Mouse (Mus musculus) B cell, adult 67 days (primary cell): Measurements from ENCODE around the gene Olfr1344. TPM values are rescaled to one million over a fixed set of nuclear protein-coding genes. Genes with fewer than 3 reads are reported as not detected.

Experiments
- total RNA-seq, 2 experiments: library from RNA; stranded (reverse); gene quantifications; 4 replicates each; pipeline ENCODE4 v1.2.4; 2023

The Olfr1344 gene
- not detected for total RNA-seq

DNA sequence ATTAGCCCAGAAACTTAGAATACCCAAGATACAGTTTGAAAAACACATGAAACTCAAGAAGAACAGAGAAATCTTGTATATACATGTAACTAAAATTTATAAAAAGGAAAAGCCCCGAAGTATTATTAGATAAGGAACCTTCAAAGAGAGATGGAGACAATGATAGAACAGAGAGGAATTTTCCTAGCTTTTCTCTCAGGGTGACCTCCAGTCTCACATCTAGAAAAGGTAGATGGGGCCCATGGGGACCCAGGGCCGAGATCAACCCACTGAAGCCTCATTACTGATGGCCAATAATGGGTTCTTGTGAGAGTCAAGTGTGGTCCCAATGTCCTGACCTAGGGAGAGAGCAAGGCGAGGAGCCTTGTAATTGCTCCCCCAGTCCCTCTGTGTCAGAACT is at the start of gene Olfr1344:
Olfr1344 (plus strand) TSS at position 301 of the 400 bp plus-strand sequence.

DNA sequence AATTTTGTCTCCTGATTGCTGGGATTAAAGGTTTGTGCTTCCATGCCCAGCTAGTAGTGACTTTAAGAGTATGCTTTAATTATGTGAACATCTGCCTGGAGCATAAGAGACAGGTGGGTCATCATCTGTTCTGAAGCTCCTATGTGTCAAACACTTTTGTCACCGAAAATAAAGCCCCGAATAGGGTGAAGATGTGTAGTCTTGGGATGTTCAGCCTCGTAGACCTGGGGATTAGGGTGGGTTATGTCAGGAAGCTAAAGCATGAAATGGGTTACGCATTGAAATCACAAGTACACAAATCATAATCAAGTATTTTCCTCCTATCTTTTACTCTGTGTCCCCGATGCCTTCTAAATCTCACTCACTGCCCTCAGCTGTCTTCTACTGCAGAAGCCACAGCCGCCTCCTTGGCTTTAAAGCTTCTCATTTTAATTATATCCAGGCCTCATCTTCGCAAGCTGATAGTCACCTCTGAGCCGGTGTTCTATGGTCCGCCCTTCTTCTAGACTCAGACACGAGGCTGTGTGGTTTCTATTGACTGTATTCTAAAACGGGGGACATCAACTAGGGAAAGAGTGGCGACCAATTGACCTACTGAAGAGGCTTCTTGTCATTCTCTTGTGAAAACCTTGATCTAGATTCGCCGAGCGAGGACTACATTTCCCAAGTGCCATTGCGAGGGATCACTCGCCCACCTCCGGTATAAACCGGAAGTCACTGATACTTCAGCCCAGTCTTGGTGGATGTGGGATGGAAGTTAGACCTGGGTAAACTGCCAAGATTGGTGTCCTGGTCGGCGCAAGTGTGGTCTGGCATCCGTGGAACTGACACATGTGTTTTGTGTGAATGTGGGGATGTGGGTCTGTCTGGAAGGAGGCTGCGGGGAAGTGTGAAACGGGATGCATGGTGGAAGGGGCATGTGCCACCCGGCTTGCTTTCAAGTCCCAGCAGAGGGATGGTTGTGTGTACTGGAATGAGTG is 40.2 kb upstream of the Olfr1344 start, which contains the start of gene Smim17:
Smim17 (plus strand) TSS at position 720 of the 980 bp plus-strand sequence.

DNA sequence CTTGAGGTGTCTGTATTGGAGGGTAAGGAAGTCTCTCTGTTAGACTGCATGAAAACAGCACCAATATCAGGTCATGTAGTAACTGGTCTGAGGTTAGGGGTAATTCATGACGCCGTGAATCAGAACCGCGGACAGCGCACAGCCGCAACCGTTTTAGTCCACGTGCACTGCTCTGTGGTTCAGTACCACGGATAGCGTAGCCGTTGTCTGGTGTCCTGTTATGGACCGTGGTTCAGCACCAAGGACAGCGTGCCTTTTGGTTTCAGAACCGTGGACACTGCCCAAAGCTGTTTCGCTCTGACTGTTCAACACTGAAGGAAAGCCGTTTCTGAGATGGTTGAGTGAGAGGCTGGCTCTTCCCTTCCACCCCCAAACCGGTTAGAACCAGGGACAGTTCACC is 28.4 kb upstream of the Olfr1344 start, which contains the start of gene Gm20715:
Gm20715 (plus strand) TSS at position 235 of the 400 bp plus-strand sequence.

DNA sequence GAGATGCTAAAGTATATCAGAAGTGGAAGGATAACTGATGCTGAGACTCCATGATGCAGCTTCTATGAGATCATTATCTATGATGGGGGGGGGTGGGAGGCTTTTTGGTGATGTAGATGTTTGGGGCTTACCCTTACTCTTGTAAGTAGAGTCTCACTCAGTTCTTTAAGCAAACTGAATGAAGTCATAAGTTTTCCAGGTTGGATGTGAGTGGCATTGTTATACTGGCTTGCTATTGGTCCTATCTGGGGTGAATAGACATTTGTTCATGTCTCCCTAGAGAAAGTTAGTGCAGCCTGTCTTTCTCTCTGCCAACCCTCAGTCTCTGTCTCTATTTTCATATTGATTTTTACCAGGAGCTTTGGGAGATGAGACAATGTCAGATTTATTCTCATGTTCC is 17.4 kb downstream of the Olfr1344 start, which contains the start of gene Olfr1336:
Olfr1336 (plus strand) TSS at position 301 of the 400 bp plus-strand sequence.

DNA sequence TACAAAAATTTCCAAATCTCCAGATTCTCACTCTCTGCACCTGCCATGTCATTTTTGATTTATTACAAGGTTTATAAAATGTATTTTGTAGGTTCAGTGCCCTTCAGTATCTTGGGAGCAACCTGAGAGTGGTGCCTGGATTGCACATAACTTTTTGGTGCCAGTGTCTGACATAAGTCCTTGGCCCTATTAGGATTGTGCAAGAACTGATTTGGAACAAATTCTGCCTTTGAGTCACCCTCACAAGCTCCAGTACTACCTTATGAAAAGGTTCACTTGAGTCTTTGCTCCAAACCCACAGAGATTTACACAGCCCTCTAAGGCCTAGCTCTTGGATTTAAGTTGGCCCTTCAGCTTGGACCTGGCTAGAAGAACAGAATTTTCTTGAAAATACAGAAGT is 28.5 kb downstream of the Olfr1344 start, which contains the start of gene Olfr1346:
Olfr1346 (plus strand) TSS at position 151 of the 400 bp plus-strand sequence.

DNA sequence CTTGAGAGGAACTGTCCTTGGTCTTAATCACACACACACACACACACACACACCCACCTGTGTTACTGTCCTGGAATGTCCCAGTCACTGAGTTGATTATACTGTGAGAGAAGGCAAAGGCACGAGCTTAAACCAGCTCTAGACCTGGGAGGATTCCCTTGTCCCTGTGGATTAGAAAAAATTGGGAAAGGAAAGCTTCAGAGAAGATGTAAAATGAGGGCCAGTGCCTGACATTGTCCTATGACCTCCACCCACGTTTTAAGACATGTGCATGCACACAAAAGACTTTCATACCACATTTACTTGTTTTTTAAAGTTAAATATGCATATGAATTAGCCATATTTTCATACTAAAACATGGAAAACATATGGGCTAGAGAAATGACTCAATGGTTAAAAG is 48.4 kb downstream of the Olfr1344 start, which contains the start of gene Olfr5:
Olfr5 (minus strand) TSS at position 101 of the 400 bp plus-strand sequence.

Other genes with a start within 250 kb of the Olfr1344 start
- gene Galp, start 241.6 kb upstream of the Olfr1344 start, total RNA-seq = not detected
- not detected for gene Zscan5b, start 216.4 kb upstream of the Olfr1344 start, total RNA-seq
- gene Epp13, start 186.0 kb upstream of the Olfr1344 start, total RNA-seq = not detected
- 1 to 10 TPM; 5.9 to 6.6 TPM for gene Zfp667, start 152.1 kb upstream of the Olfr1344 start, total RNA-seq
- 1 to 10 TPM; 1.2 to 1.7 TPM for gene Zfp583, start 107.4 kb upstream of the Olfr1344 start, total RNA-seq
- gene Gm3854, start 94.9 kb upstream of the Olfr1344 start, total RNA-seq = 1 to 10 TPM in 1 of 2 experiments, under 1 TPM in 1; 0.92 to 1.2 TPM
- 1 to 10 TPM; 3.6 to 4.5 TPM for gene Zfp78, start 75.4 kb upstream of the Olfr1344 start, total RNA-seq
- gene Zfp28, start 55.4 kb upstream of the Olfr1344 start, total RNA-seq = 1 to 10 TPM; 6.6 to 9.7 TPM
- not detected for gene Smim17, start 40.0 kb upstream of the Olfr1344 start, total RNA-seq
- not detected for gene Gm20715, start 28.4 kb upstream of the Olfr1344 start, total RNA-seq
- not detected for gene Olfr1336, start 17.5 kb downstream of the Olfr1344 start, total RNA-seq
- not detected for gene Olfr1346, start 28.4 kb downstream of the Olfr1344 start, total RNA-seq
- not detected for gene Olfr5, start 48.3 kb downstream of the Olfr1344 start, total RNA-seq
- gene Olfr1347, start 61.1 kb downstream of the Olfr1344 start, total RNA-seq = not detected
- gene Olfr1348, start 70.1 kb downstream of the Olfr1344 start, total RNA-seq = not detected
- not detected for gene Olfr1349, start 84.3 kb downstream of the Olfr1344 start, total RNA-seq
- not detected for gene Olfr1350, start 126.2 kb downstream of the Olfr1344 start, total RNA-seq